Mouse (Mus musculus) MEL (cell line): ENCODE results near the gene Crybb1. TPM values are rescaled to one million over a fixed set of nuclear protein-coding genes. Genes with fewer than 3 reads are reported as not detected.

Source experiments
- DNase-seq: peaks from one replicate; pipeline ENCODE4 v3.0.0; 2011; ENCODE audit warnings: low read depth, low spot score
- H3K27ac ChIP-seq: 2 replicates; pipeline ENCODE4 v1.5.1; 2012; ENCODE audit warnings: low read depth, mild to moderate bottlenecking, control low read depth, low read length, moderate library complexity; ENCODE audit not compliant: control insufficient read depth
- H3K27me3 ChIP-seq, 2 experiments: fragments of 150-350 bp in 1 of 2; sonication (generic) in 1 of 2; 2 replicates each; pipeline ENCODE4 v1.6.1; 2012; ENCODE audit warnings: low read length in 2 of 2, mild to moderate bottlenecking in 2 of 2, improper control_type of control experiment in 1 of 2, moderate library complexity in 1 of 2; ENCODE audit not compliant: insufficient read depth in 2 of 2, control insufficient read depth in 1 of 2
- H3K36me3 ChIP-seq, 2 experiments: 2 replicates each; pipeline ENCODE4 v1.6.1; 2012 to 2014; ENCODE audit warnings: low read length in 2 of 2, improper control_type of control experiment in 1 of 2, inconsistent platforms in 1 of 2, mild to moderate bottlenecking in 1 of 2; ENCODE audit not compliant: insufficient read depth in 2 of 2, control insufficient read depth in 1 of 2
- H3K4me1 ChIP-seq, 2 experiments: fragments of 150-350 bp in 1 of 2; sonication (generic) in 1 of 2; 2 replicates each; pipeline ENCODE4 v1.6.1; 2012; ENCODE audit warnings: low read length in 2 of 2, improper control_type of control experiment in 1 of 2, mild to moderate bottlenecking in 1 of 2; ENCODE audit not compliant: insufficient read depth in 2 of 2, control insufficient read depth in 1 of 2
- H3K4me3 ChIP-seq, 2 experiments: fragments of 150-350 bp in 1 of 2; sonication (generic) in 1 of 2; 2 replicates each; pipeline ENCODE4 v1.5.1; 2012; ENCODE audit warnings: low read depth in 2 of 2, low read length in 2 of 2, mild to moderate bottlenecking in 2 of 2, moderate library complexity in 2 of 2, control low read depth in 1 of 2, improper control_type of control experiment in 1 of 2; ENCODE audit not compliant: control insufficient read depth in 1 of 2, insufficient read depth in 1 of 2
- H3K79me2 ChIP-seq: 2 replicates; pipeline ENCODE4 v1.6.1; 2012; ENCODE audit warnings: mild to moderate bottlenecking, low read length, moderate library complexity; ENCODE audit not compliant: control insufficient read depth, poor library complexity, insufficient read depth
- H3K9ac ChIP-seq: 2 replicates; pipeline ENCODE4 v1.6.1; 2012; ENCODE audit warnings: low read depth, mild to moderate bottlenecking, control low read depth, low read length, moderate library complexity; ENCODE audit not compliant: control insufficient read depth, poor library complexity, severe bottlenecking
- H3K9me3 ChIP-seq: fragments of 150-350 bp; sonication (generic); replicated peaks from 2 replicates; pipeline ENCODE4 v1.6.1; 2012; ENCODE audit warnings: mild to moderate bottlenecking, low read length, improper control_type of control experiment, moderate library complexity; ENCODE audit not compliant: insufficient read depth
- CHD1 ChIP-seq: IDR thresholded peaks from 2 replicates; pipeline ENCODE4 v1.6.1; 2012; ENCODE audit warnings: low read depth, mild to moderate bottlenecking, inconsistent platforms, low read length, improper control_type of control experiment
- CTCF ChIP-seq, 3 experiments: IDR thresholded peaks in 2 of 3; conservative IDR thresholded peaks in 1 of 3; 2 replicates each; pipeline ENCODE4 v1.5.1; 2011 to 2012; ENCODE audit warnings: low read length in 3 of 3, low read depth in 2 of 3, mild to moderate bottlenecking in 2 of 3, improper control_type of control experiment in 1 of 3, inconsistent platforms in 1 of 3, mixed read lengths in 1 of 3, moderate library complexity in 1 of 3; ENCODE audit not compliant: control insufficient read depth in 1 of 3, insufficient read depth in 1 of 3, poor library complexity in 1 of 3, severe bottlenecking in 1 of 3
- E2F4 ChIP-seq: IDR thresholded peaks from 2 replicates; pipeline ENCODE4 v1.6.1; 2011; ENCODE audit warnings: low read depth, low read length, improper control_type of control experiment, borderline replicate concordance
- ELF1 ChIP-seq: IDR thresholded peaks from 2 replicates; pipeline ENCODE4 v1.6.1; 2014; ENCODE audit warnings: low read depth, mild to moderate bottlenecking, inconsistent platforms, low read length, improper control_type of control experiment, moderate library complexity
- ETS1 ChIP-seq: IDR thresholded peaks from 2 replicates; pipeline ENCODE4 v1.6.1; 2012; ENCODE audit warnings: low read depth, mild to moderate bottlenecking, inconsistent platforms, low read length, improper control_type of control experiment, moderate library complexity
- GATA1 ChIP-seq: IDR thresholded peaks from 2 replicates; pipeline ENCODE4 v1.6.1; 2011; ENCODE audit warnings: low read depth, low read length, improper control_type of control experiment
- HCFC1 ChIP-seq: IDR thresholded peaks from 2 replicates; pipeline ENCODE4 v1.6.1; 2012; ENCODE audit warnings: low read depth, mild to moderate bottlenecking, inconsistent platforms, low read length, improper control_type of control experiment, moderate library complexity
- JUND ChIP-seq: IDR thresholded peaks from 2 replicates; pipeline ENCODE4 v1.6.1; 2011; ENCODE audit warnings: low read depth, mild to moderate bottlenecking, improper control_type of control experiment, low read length
- KAT2A ChIP-seq: conservative IDR thresholded peaks from 2 replicates; pipeline ENCODE4 v1.6.1; 2012; ENCODE audit warnings: low read depth, low read length, improper control_type of control experiment, inconsistent platforms
- MAX ChIP-seq: IDR thresholded peaks from 2 replicates; pipeline ENCODE4 v1.6.1; 2011; ENCODE audit warnings: low read length, improper control_type of control experiment
- MYB ChIP-seq: IDR thresholded peaks from 2 replicates; pipeline ENCODE4 v1.6.1; 2011; ENCODE audit warnings: mild to moderate bottlenecking, low read depth, low read length, improper control_type of control experiment
- MYC ChIP-seq: IDR thresholded peaks from 2 replicates; pipeline ENCODE4 v1.6.1; 2011; ENCODE audit warnings: low read depth, mild to moderate bottlenecking, low read length, improper control_type of control experiment, moderate library complexity
- NELFE ChIP-seq: IDR thresholded peaks from 2 replicates; pipeline ENCODE4 v1.6.1; 2011; ENCODE audit warnings: low read depth, low read length, improper control_type of control experiment
- NRF1 ChIP-seq: IDR thresholded peaks from 2 replicates; pipeline ENCODE4 v1.6.1; 2014; ENCODE audit warnings: low read depth, mild to moderate bottlenecking, inconsistent platforms, low read length, improper control_type of control experiment, moderate library complexity; ENCODE audit not compliant: poor library complexity, insufficient read depth, severe bottlenecking
- POLR2A ChIP-seq, 2 experiments: IDR thresholded peaks; 2 replicates each; pipeline ENCODE4 v1.6.1; 2011 to 2012; ENCODE audit warnings: low read length in 2 of 2, mild to moderate bottlenecking in 2 of 2, control low read depth in 1 of 2, improper control_type of control experiment in 1 of 2, low read depth in 1 of 2, moderate library complexity in 1 of 2; ENCODE audit not compliant: control insufficient read depth in 1 of 2, insufficient read depth in 1 of 2, poor library complexity in 1 of 2
- POLR2AphosphoS5 ChIP-seq: IDR thresholded peaks from 2 replicates; pipeline ENCODE4 v1.6.1; 2012; ENCODE audit warnings: low read depth, borderline replicate concordance, mild to moderate bottlenecking, inconsistent platforms, low read length, moderate library complexity, mixed read lengths
- RAD21 ChIP-seq: IDR thresholded peaks from 2 replicates; pipeline ENCODE4 v1.6.1; 2011; ENCODE audit warnings: mild to moderate bottlenecking, low read depth, low read length, improper control_type of control experiment
- RCOR1 ChIP-seq: IDR thresholded peaks from 2 replicates; pipeline ENCODE4 v1.6.1; 2012; ENCODE audit warnings: low read depth, mild to moderate bottlenecking, inconsistent platforms, low read length, improper control_type of control experiment
- SIN3A ChIP-seq: IDR thresholded peaks from 2 replicates; pipeline ENCODE4 v1.6.1; 2012; ENCODE audit warnings: low read length, improper control_type of control experiment, inconsistent platforms
- SMC3 ChIP-seq: IDR thresholded peaks from 2 replicates; pipeline ENCODE4 v1.6.1; 2011; ENCODE audit warnings: low read depth, low read length, improper control_type of control experiment
- TAL1 ChIP-seq: IDR thresholded peaks from 2 replicates; pipeline ENCODE4 v1.6.1; 2012; ENCODE audit warnings: mild to moderate bottlenecking, inconsistent platforms, low read length, moderate library complexity, mixed read lengths
- TBP ChIP-seq: IDR thresholded peaks from 2 replicates; pipeline ENCODE4 v1.8.0; 2011; ENCODE audit warnings: low read depth, low read length, improper control_type of control experiment
- TCF12 ChIP-seq: IDR thresholded peaks from 2 replicates; pipeline ENCODE4 v1.6.1; 2014; ENCODE audit warnings: low read depth, mild to moderate bottlenecking, inconsistent platforms, low read length, improper control_type of control experiment, moderate library complexity
- UBTF ChIP-seq: IDR thresholded peaks from 2 replicates; pipeline ENCODE4 v1.6.1; 2012; ENCODE audit warnings: low read depth, mild to moderate bottlenecking, inconsistent platforms, low read length, improper control_type of control experiment, moderate library complexity, borderline replicate concordance; ENCODE audit not compliant: insufficient read depth
- USF1 ChIP-seq: IDR thresholded peaks from 2 replicates; pipeline ENCODE4 v1.6.1; 2014; ENCODE audit warnings: low read depth, mild to moderate bottlenecking, inconsistent platforms, low read length, improper control_type of control experiment, moderate library complexity
- USF2 ChIP-seq, 2 experiments: IDR thresholded peaks; 2 replicates each; pipeline ENCODE4 v1.6.1; 2011 to 2012; ENCODE audit warnings: improper control_type of control experiment in 2 of 2, low read length in 2 of 2, borderline replicate concordance in 1 of 2, inconsistent platforms in 1 of 2, low read depth in 1 of 2, mild to moderate bottlenecking in 1 of 2; ENCODE audit not compliant: insufficient read depth in 1 of 2
- ZC3H11A ChIP-seq: IDR thresholded peaks from 2 replicates; pipeline ENCODE4 v1.6.1; 2012; ENCODE audit warnings: low read depth, mild to moderate bottlenecking, inconsistent platforms, low read length, improper control_type of control experiment
- ZMIZ1 ChIP-seq: IDR thresholded peaks from 2 replicates; pipeline ENCODE4 v1.6.1; 2012; ENCODE audit warnings: low read depth, mild to moderate bottlenecking, inconsistent platforms, low read length, improper control_type of control experiment, moderate library complexity
- ZNF384 ChIP-seq: IDR thresholded peaks from 2 replicates; pipeline ENCODE4 v1.6.1; 2012; ENCODE audit warnings: low read depth, mild to moderate bottlenecking, inconsistent platforms, low read length, improper control_type of control experiment
- polyA plus RNA-seq, 2 experiments: library from polyadenylated mRNA; stranded (reverse) in 1 of 2; unstranded in 1 of 2; fragments of >175 nt in 1 of 2; fragments of >200 nt in 1 of 2; gene quantifications; 2 replicates each; pipeline versions ENCODE4 v1.2.1 to v1.2.4; 2012; ENCODE audit warnings: low replicate concordance in 2 of 2, low read depth in 1 of 2; ENCODE audit not compliant: insufficient read length in 2 of 2, insufficient read depth in 1 of 2, missing spikeins in 1 of 2
- total RNA-seq: library from RNA; depleted of rRNA; stranded (reverse); fragments of 300-350 nt; gene quantifications from 2 replicates; pipeline ENCODE4 v1.2.3, GENCODE M21; 2012

Crybb1 gene
- total and polyA plus RNA-seq, 3 experiments: 0.24 to 0.27 TPM; not detected in 1

GRCm38 (mm10) chr5:112295564-112295963 is 39.9 kb downstream of the Crybb1 start:
- DNase-seq: no peak
- Histone ChIP-seq H3K9me3 (no peaks in the 10 kb centered on the region), H3K36me3 (peaks cover 0 to 25% of the 10 kb centered on the region in 2 experiments; a peak in 2 of 4 replicates), H3K9ac (peak overlapping the region; percentile 11; the same call in 1 of the 2 replicates), H3K27me3 (no peaks in the 10 kb centered on the region), H3K27ac (peak overlapping the region; percentile 57)
- TF ChIP-seq ZMIZ1: no peak
- TF ChIP-seq NRF1: no peak
- TF ChIP-seq GATA1: no peak
- TF ChIP-seq UBTF: no peak
- no peak for TF ChIP-seq CTCF (IDR thresholded peaks at IDR 0.05 in 2 of 3, conservative IDR thresholded peaks at IDR 0.05 in 1 of 3; ENCODE audit: control insufficient read depth in 1 of 3, insufficient read depth in 1 of 3, low read depth in 2 of 3, low read length in 3 of 3, poor library complexity in 1 of 3, severe bottlenecking in 1 of 3)
- TF ChIP-seq ZNF384: no peak
- TF ChIP-seq SIN3A: no peak
- TF ChIP-seq TCF12: no peak
- TF ChIP-seq POLR2A (IDR thresholded peaks at IDR 0.05; ENCODE audit: control insufficient read depth in 1 of 2, insufficient read depth in 1 of 2, low read depth in 1 of 2, low read length in 2 of 2, poor library complexity in 1 of 2): no peak
- TF ChIP-seq, all 39 proteins: peak for 0
- peaks cover 23 to 42% of the 10 kb centered on the region in 2 experiments for H3K4me1 ChIP-seq
- peaks cover 61% of the 10 kb centered on the region; the same call in 1 of the 2 replicates for H3K79me2 ChIP-seq
- no peak overlapping the region for H3K4me3 ChIP-seq

- Histone ChIP-seq H3K27ac (peak overlapping the region; percentile 57), H3K4me1 (peaks cover 23 to 42% of the 10 kb centered on the region in 2 experiments), H3K9me3 (no peaks in the 10 kb centered on the region), H3K9ac (no peak overlapping the region; the same call in 1 of the 2 replicates), H3K27me3 (no peaks in the 10 kb centered on the region), H3K79me2 (peaks cover 53% of the 10 kb centered on the region; the same call in 1 of the 2 replicates), H3K4me3 (no peak overlapping the region), H3K36me3 (peaks cover 0 to 25% of the 10 kb centered on the region in 2 experiments; a peak in 2 of 4 replicates)
- peak; percentile 71 for DNase-seq
- no peak for TF ChIP-seq ZNF384
- TF ChIP-seq USF2 (IDR thresholded peaks at IDR 0.05; ENCODE audit: borderline replicate concordance in 1 of 2, insufficient read depth in 1 of 2, low read depth in 1 of 2, low read length in 2 of 2): no peak
- no peak for TF ChIP-seq NELFE
- TF ChIP-seq TBP: no peak
- TF ChIP-seq MYC: peak; percentile 58
- no peak for TF ChIP-seq USF1
- no peak for TF ChIP-seq MYB
- no peak for TF ChIP-seq POLR2AphosphoS5
- no peak for TF ChIP-seq ZC3H11A
- no peak for TF ChIP-seq KAT2A
- TF ChIP-seq SMC3: no peak
- no peak for TF ChIP-seq CHD1
- no peak for TF ChIP-seq RAD21
- peak; percentile 65 for TF ChIP-seq TAL1
- no peak for TF ChIP-seq RCOR1
- no peak for TF ChIP-seq HCFC1
- no peak for TF ChIP-seq UBTF
- peak; percentile 66 for TF ChIP-seq TCF12
- peak; percentile 60; the same call in 1 of the 2 replicates for TF ChIP-seq MAX
- no peak for TF ChIP-seq ELF1
- TF ChIP-seq JUND: no peak
- TF ChIP-seq E2F4: no peak
- TF ChIP-seq ETS1: no peak
- peak; percentile 69; the same call in 1 of the 2 replicates for TF ChIP-seq SIN3A
- TF ChIP-seq GATA1: no peak; the same call in 1 of the 2 replicates
Measured at GRCm38 (mm10) chr5:112296404-112297181, 41.0 kb downstream of the Crybb1 start.
